Mouse (Mus musculus) brain, adult 2 months (tissue): ENCODE data around the gene BC030867.

Experiments used
- DNase-seq: peaks from one replicate; pipeline ENCODE4 v3.0.0; 2011; ENCODE audit warnings: low read depth, low spot score

The BC030867 gene

GRCm38 (mm10) chr11:102248630-102249230, at the start of gene BC030867:
TSS of gene BC030867 (plus strand) at chr11:102248882.
- DNase-seq = peak; percentile 97

GRCm38 (mm10) chr11:102199856-102200255, 48.8 kb upstream of the BC030867 start:
- no peak for DNase-seq

GRCm38 (mm10) chr11:102201408-102201821, 47.3 kb upstream of the BC030867 start:
- DNase-seq = peak; percentile 94

DNA sequence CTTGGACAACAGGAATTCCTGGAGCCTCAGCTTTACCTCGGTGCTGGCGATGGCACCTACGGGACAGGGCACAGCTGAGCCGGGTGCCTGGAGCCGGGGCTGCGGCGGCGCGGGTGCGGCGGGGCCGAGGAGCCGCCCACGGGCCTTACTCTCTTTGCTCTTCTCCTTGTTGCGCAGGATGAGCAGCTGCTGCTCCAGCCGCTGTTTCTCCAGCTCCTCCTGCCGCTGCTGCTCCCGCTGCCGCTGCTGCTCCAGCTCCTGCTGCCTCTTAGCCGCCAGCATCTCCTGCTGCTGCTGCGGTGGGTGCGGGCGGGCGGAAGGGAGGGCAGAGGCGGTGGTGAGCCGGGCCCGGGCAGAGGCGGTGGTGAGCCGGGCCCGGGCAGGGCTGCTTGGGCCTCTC, 42.2 kb upstream of the BC030867 start:
- DNase-seq = peak; percentile 64

- peak; percentile 80 for DNase-seq
Observed at GRCm38 (mm10) chr11:102207825-102208777, 40.6 kb upstream of the BC030867 start.

GRCm38 (mm10) chr11:102208846-102209245, 39.8 kb upstream of the BC030867 start:
- no peak for DNase-seq

DNA sequence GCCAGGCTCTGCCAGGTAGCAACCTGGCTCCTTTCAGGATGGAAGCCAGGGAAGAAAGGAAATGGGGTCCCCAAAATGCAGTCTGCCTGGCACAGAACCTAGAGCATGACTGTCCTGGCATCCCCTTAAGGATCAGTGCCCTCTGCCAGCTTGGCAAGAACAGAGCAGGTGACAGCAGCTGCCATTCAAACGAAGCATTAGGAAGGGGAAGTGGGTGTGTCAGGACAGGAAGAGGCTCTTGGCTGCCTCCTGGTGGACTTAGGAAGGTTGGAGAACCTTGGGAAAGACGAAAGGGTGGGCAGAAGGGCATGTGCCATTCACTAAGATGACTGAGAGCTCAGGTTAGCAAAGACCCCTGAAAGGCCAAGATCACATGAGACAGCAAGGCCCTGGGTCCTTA, 38.9 kb upstream of the BC030867 start:
- DNase-seq = peak; percentile 90

GRCm38 (mm10) chr11:102210185-102210584, 38.5 kb upstream of the BC030867 start:
- DNase-seq = no peak

DNA sequence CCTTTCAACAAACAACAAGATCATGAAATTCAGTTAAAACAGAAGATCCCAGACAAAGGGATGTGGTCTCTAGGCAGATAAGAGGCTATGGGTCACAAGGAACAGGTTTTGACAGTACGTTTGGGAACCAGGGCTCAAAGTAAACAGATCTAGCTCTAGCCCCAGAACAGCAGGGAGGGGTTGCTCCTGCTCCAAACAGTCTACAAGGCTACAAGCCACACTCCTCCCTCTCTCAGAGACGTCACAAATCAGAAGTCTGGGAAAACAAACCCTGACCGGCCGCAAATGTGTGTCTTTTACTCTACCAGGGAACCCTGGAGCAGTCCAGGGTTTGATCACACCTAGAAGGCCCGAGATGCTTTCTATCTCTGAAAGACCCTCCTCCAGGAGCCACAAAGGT, 37.7 kb upstream of the BC030867 start:
- no peak for DNase-seq

DNA sequence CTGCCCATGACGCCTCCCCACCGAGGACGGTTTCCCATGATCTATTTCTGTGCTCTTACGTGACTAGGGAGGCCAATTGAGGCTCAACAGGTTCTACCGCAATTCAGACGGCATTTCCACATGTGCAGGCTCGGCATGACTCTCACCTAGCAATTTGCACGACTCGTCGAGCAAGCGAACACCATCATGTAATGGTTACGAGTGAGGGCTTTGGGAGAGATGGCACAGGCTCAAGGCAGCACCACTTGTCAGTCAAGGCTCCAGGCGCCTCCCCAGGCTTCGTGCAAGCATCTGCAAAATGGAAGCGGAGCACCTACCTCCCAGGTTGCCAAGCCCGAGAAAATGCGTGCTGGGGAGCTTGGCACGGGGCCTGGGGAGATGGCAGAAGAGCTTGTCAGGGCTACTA, 36.7 kb upstream of the BC030867 start:
- DNase-seq = peak; percentile 66

- peak; percentile 45 for DNase-seq
Observed at GRCm38 (mm10) chr11:102214430-102215156, 34.1 kb upstream of the BC030867 start.

- peak; percentile 40 for DNase-seq
Observed at GRCm38 (mm10) chr11:102215511-102215910, 33.2 kb upstream of the BC030867 start.

DNA sequence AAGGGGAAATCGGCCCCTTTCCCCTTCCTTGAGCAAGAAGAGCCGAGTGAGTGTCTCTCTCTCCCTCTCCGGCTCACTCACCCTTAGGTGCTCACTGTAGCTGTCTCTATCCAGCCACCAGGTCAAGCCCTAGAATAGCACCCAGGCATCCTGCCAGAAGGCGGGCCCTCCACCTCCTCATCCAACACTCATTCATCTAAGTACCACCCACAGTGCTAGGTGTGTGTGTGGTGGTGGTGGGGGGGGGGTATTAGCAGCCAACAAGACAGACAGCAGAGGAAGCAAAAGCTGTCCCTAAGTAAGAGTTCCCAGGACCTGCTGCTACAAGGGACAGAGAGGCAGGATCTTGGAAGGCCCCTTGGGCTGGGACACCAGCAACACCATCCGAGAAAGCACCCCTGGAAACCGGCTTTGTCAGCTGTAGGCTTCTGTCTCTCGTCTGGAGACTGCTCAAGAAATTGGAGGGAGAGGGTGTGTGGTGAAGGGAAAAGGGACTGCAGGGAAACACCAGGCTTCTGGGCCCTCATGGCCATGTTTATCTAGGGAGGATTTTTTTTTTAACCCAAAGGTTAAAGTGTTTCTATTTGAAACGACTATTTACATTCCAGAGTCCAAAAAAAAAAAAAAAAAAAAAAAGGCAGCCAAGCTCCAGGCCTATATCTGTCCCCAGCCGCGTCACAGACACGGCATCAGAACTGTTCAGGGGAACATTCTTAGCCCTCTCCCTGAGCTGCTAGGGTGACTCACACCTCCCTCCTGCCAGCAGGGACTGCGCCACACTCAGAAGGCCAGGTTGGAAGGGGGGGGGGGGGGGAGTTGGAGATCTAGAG, 32.4 kb upstream of the BC030867 start:
- DNase-seq = peak; percentile 96

GRCm38 (mm10) chr11:102216886-102217240, 31.8 kb upstream of the BC030867 start:
- DNase-seq = no peak

DNA sequence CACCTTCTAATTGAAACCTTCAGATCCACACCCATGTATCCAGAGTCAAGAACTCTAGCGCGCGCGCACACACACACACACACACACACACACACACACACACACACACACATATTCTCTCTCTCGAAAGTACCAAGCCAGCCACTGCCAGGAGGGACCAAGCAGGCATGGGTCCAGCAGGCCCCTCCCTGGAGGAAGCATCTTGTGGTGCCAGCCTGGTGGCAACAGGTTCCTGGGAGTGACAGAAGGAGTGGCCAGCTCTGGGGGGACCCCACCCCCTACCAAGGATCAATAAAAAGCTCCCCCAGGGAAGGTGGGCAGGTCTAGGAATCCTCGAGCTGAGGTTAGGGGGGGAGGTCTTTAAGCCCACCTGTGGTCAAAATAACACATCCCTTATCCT, 31.3 kb upstream of the BC030867 start:
- peak; percentile 73 for DNase-seq

DNA sequence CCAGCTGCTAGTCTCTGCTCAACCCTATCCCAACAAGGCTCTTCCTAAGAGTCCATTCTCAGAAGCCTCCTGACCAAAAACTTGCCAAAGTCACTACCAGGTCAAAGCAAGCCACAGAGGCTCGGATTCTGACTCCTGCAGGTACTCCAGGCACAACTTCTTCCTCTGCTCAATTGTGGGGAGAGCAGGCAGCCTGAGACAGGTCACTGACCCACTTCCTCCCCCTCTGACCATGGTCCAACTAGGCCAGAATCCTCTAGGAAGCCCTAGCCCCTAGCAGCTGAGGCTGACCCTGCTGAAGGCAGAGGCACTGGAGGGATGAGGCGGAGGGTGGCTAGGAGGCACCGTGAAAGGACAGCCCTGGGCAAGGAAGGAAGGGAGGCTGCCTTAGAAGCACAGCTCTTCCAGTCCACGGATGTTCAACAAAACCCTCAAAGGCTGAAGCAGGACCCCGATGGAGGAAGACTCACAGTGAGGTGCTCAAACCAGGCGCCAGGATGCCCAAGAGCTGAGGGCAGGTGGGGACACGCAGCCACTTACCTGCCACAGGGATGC, 30.7 kb upstream of the BC030867 start:
- DNase-seq = no peak

DNA sequence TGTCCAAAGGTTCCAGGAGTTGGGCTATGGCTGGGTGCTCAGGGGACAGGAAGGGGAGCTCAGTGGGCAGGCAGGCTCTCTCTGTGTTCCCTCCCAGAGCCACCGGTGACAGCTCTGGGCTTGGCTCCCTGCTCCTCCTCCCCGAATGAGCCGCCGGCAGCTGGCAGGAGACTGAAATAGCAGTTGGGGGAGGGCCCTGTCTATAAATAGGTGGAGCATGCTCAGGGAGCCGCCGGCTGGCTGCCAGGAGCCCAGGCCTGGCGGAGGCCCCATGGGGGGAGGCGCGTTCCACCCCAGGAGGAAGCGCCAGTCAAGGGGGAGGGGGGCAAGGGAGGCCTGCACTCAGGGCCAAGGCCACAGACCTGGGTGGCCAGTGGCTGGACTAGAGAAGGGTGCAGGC, 29.9 kb upstream of the BC030867 start:
- DNase-seq = peak; percentile 98

DNA sequence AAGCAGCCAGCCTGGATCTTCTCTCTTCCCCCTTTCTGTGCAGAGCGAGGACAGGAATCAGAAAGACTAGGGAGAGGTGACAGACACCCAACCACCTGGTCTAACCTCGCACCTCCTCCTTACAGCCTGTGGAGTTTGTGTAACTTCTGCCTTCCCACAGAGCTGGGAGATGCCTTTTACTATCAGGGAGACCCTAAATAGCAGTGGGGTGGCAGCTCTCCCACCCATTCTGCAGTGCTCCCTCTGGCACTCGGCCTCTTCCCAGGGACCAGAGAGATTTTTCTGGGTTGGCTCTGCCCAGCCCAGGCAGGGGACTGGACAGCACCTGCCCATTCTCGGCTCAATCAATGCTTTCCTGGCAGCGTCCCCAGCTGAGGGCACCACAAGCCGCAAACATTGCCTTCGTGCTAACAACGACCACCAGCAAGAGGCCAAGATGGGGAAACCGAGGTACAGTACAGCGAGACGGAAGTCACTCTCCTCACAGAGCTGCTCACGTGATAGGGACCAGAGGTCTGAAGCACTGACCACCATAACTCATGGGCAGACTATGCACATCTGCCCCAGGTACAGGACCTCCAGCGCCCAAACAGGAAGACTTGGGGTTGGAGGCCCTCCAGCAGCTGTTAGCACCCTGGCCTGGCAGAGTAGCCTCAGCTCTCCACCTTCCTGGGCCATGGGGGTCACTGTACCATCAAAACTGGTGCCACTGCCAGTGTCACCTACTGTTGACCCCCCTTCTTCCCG, 29.3 kb upstream of the BC030867 start:
- peak; percentile 88 for DNase-seq

- peak; percentile 48 for DNase-seq
Observed at GRCm38 (mm10) chr11:102219994-102220346, 28.7 kb upstream of the BC030867 start.

DNA sequence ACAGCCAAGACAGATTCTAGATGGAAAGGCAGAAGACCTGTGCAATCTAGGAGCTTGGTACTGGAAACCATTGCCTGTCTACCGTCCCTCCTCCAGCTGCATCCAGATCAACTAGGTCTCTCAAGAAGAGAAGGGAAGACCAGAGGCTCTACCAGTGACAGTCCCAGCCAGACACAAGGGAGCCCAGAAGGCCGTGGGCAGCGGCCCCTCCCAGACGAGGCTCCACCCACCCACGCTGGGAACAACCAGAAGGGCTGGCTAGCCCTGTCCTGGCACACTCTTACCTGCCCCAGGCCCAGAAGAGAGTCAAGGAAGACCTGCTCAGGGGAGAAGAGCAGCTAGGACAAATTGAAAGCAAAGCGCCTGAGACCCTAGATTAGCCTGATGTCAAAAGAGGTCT, 28.2 kb upstream of the BC030867 start:
- peak; percentile 58 for DNase-seq
